Mouse (Mus musculus): Measurements from ENCODE around the gene Prickle1.

GRCm38 (mm10) chr15:93494700-93495099, 101.0 kb downstream of the Prickle1 start:
- TF ChIP-seq POLR2A (IDR thresholded peaks at IDR 0.05; ENCODE audit: low read depth, low read length) (no peak), CTCF (conservative IDR thresholded peaks at IDR 0.05; ENCODE audit: insufficient read depth, insufficient read length, low read depth, low read length) (no peak)
